Mouse (Mus musculus) adrenal gland, adult 18-20 months (tissue): ENCODE data around the gene Prdm16. TPM values are rescaled to one million over a fixed set of nuclear protein-coding genes. Genes with fewer than 3 reads are reported as not detected.

ENCODE experiments used
- DNase-seq, 2 experiments: peaks; one replicate each; pipeline ENCODE4 v3.0.0; 2021 to 2022; ENCODE audit warnings: low spot score in 2 of 2
- total RNA-seq, 2 experiments: library from RNA; stranded (reverse); gene quantifications; 1 replicate in 1 of 2; 2 replicates in 1 of 2; pipeline ENCODE4 v1.2.3; 2021

The Prdm16 gene
- total RNA-seq, 2 experiments from 2014 or later = 4.3 to 7.6 TPM

DNA sequence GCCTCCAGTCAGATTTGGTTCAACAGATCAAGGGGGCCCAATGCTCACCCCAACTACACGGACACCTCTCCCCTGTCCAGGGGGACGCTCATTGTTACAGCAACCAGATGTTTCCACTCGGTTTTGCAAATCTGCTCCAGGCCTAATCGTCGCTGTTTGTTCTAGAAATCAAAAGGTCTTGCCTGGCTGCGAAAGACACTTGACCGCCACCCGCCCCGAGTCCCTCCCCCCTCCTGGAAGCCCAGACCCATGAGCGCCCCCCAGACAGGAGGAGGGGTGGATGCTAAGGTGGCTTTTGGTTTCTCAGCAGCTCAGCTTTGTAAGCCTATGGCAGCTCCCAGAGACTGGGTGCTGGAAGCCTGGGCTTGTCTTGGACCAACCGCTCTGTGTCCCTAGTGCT is 68.7 kb downstream of the Prdm16 start:
- DNase-seq = no peak

DNA sequence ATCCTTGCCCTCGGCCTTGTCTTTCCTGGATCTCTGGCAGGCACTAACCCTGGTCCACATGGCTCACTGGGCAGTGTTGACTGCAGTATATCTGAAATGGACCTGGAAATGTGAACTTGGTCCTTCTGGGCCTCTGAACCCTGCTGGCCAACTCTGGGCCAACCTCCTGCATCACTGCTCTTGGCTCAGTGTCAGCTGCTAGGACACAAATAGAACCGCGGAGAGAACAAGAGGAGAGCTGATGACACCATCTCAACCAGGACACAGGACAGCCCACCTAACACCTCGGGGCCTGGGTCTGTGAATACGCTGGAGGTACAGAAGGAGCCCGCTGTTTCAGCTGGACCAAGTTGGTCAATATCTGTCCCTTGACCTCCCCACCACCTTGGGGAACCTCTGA is 73.5 kb downstream of the Prdm16 start:
- DNase-seq = no peak

DNA sequence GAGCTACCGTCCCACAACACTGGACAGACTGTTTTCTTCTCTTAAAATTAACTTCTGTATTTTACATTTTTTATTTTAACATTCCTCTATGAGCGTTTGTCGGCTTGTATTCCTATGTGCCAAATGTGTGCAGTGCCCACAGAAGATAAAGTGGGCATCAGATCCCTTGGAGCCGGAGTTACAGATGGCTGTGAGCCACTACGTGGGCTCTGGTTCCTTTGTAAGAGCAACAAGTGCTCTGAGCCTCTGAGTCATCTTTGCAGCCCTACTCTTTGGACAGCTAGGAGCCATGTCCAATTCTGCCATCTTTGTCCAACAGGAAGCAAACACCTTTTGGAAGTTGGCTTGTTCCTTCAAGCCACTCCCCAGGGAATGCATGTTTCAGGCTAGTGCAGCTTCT is 78.6 kb downstream of the Prdm16 start:
- DNase-seq = no peak

DNA sequence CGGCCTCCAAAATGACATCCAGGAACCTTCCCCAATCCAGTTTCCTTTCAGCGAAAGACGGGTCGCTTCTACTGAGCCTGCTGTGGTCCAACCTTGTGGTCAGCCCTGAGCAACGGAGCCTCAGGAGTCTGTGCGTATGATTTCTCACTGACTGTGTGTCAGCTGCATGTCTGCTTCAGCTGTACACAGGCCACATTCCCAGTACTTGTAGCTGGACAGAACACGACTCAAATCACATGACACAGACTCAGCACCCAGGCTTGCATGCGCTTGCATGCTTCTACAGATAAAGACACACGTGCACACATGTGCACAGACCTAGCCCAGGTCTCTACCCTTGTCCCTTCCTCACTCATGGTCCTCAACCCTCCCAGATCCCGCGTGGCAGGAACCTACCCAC is 79.5 kb downstream of the Prdm16 start:
- no peak for DNase-seq

DNA sequence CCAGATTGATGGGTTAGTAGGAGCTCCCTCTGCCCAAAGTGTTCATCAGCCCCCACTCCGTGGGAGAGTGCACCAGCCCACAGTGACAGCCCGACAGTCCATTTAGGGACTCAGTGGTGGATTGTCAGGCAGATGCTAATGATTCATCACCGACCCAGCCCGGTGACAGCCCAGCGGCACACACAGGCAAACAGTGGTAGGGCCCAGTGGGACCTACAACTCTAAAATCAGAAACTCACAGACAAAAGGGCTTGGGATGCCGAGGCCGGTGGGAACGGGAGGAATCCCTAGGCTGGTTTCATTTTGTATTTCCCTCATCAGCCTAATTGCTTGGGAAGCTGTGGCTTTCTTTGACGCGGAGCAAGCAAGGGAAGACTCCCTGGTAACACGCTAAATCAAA is 80.3 kb downstream of the Prdm16 start:
- no peak for DNase-seq

DNA sequence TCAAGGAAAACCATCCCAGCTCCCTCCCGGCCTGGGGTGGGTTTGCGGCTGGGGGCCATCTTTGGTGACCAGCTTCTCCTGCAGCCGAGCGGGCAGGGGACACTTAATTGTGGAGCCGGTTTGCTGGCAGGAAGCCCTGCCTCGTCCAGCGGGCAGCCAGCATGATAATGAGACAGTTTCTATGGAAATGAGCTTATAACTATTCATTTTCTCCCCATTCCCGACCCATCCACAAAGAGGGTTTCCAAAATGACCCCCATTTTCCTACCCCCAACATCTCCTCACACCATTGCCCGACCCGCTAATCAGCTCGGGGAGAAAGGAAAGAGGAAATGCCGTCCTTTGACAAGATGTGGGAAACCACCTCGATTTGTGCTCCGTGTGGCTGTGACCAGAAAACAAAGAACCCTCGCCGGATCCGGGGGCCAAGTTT is 86.7 kb downstream of the Prdm16 start:
- no peak for DNase-seq

DNA sequence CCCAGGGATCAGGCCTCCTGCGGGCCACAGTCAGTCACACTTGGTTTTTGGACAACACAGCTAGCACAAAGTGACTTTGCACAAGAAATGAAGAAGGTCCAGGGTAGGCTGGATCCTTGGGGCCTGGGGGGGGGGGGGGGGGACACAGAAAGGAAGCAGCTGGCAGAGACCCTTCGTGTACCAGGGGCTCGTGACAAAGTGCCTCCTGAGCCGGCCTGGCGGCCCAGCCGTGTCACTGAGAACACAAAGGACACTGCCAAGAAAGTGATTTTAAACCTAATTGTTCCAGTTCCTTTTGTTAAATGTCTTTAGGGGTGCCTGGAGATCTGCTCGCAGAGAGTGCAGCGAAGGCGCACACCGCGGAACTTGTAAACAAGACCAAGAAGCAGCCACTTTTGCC is 87.2 kb downstream of the Prdm16 start:
- DNase-seq = no peak

DNA sequence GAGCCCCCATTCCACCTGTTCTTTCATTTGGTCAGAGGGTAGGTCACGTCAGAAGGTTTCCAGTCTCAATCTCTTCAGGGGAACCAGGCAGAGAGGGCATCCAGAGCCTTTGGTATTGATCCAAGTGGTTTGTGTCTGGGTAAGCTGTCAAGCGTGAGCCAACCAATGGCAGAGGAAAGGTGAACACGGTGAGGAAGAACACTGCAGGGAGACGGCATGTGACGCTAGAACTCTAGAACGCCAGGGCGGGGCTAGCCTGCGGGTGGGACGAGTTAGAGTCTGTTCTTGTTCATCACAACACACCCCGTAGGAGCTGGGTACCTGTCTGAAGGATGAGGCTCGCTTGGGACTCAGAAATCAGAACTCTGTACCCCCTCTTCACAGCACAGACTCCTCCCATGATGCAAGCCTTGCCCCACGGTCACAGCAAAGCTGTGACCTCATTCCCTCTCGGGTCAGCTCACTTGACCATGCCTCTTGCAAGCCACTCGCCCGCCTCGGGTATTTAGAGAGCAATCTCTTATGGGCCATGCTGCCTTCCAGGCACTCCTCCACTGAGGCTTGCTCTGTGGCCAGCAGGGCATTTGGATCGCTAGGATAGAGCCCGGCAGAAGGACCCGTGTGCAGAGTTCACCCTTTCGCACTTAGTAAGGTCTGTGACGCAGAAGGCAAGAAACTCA is 89.4 kb downstream of the Prdm16 start:
- no peak for DNase-seq

DNA sequence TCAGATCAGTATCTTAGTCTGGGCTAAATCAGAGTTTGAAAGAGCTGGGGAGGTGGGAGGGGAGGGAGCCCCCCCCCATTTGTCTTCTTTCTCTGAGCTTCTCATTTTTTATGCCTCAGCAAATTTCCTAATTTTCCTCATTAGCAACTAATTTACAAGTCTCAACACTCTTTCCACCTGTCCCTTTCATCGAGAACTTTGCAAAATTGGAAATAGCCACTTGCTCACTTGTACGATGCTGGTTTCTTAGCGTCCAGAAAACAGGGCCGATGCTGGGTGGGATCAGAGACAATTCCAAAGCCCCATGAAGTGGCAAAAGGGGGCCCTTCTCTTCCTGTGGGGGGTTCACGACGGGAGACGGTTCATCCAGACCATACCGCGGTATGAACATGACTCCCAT is 91.4 kb downstream of the Prdm16 start:
- no peak for DNase-seq

DNA sequence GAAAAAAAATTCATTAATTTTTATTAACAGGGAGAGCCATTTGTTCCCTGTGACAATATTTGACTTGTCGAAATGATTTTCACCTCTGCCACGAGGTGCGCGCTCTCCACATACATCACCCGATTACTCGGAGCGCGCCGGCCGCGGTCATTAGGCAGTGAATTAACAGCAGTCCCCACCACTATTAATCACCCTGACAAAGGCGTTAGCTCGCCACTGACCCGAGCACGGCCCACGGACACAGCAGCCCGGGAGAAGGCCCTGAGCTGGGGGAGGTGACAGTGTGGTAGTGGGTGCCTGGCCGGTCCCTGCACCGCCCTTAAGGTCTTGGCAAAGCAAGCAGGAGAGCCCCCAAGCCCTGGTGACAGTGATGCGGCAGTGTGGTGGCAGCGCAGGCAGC is 92.8 kb downstream of the Prdm16 start:
- DNase-seq = no peak

DNA sequence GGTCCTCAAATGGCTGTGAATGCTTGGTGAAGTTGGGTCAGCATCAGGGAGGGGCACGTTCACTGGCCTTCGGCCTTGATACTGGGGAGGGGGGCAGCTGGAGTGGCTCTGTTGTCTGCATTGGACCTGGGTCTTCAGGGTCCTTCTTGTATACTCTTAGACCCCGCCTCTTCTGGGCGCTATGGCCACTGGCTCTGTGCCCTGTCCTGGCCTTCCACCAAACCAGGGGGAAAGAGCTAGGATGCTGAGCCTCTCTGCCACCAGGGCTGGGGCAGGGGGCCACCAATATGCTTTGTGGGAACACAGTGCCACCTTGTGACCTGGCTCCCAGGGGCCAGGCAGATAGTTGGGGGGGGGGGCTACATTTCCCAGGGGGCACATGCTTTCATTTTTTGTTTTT is 93.5 kb downstream of the Prdm16 start:
- no peak for DNase-seq

DNA sequence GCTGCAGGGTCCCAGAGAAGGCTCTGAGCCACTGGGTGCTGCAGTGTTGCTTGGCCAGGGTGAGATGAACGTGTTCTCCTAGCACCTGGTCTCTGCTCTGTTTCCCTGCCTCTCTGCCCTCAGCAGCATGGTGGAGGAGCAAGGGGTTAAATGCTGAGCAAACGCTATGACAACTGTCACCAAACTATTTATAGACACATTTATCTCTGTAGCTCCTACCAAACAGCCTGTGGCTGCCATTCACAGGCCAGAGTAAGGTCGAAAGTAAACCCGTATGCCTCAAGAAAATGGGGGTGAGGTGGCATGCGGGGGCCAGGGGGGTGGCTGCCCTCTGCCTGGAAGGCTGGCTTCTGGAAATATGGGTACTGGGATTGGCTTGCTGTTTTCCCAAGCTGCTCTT is 94.1 kb downstream of the Prdm16 start:
- no peak for DNase-seq

DNA sequence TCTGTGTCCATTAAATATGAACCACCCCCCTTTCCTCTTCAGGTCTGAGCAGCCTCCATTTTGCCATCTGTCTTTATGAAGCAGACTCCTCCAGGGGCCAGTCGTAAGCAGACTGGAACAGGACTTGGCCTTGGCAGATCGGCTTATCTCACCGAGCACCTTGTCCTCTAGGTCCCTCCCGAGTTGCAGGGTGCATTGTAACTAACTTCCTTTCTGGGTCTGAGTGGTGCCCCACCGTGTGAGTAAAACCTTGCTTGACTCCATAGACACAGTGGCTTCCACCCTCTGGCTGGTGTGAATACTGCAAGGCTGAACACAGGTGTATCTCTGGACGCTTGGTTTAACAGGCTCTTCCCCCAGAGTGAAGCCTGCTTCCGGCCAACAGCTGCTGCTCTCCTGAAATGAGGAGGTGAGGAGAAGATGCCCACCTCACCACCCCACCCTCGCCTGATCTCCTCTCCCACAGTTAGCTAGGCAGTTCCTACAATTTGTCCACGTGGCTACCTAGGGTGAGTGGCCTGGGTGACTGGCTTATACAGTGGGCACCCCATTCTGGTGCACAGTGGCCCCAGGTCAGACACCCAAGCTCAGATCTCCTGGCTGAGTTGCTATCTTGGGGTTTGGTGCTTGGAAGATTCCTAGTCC is 94.9 kb downstream of the Prdm16 start:
- no peak for DNase-seq

DNA sequence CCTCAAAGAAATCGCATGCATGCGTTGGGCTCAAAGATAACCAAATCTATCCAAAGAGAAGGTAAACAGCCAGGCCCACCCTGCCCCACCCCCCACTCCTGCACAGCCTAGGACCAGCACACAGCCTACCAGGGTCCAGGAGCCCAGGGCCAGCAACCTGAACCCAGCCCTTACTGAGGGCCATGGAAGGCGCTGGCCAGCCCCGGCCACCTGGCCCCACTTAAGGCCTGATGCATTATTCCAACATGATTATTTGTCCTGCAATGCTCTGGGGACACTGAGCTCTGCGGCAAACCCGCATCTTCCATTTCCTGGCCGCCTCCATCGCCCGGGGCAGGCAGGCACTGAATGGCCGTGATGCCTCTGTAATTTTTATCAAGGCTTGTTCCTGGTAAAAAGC is 96.0 kb downstream of the Prdm16 start:
- DNase-seq = no peak

DNA sequence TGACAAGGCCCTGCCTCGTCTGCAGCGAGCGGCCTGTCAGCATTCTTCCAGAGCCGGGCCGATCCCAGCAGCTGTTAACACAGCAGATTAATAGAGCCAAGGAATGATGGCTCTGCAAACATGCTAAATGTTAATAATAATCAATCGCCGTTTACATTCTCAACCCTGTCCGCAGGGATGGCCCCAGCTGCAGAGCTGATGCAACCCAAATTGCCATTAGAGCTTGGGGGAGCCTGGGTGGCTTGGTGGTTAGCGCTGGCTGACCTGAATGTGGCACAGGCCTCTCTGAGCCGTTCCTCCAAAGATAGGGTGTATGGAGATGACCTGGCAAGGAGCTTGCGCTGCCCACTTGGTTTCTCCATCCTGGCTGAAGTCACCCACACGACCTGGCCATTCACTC is 97.0 kb downstream of the Prdm16 start:
- DNase-seq = no peak

DNA sequence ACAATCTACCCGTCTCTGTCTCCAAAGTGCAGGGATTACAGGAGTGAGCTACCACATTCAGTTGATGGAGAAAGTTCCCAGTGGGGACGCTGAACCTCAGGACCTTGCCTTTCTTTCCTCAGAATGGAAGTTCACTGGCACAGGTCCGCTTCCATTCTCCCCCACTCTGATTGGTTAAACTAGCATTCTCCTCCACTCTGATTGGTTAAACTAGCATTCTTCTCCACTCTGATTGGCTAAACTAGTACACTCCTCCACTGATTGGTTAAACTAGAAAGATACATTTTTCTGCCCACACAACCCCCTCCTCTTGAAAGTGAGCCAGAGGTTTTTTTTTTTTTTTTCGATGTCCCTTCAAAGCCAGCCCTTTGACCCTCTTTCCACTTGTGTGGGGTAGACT is 97.9 kb downstream of the Prdm16 start:
- no peak for DNase-seq

DNA sequence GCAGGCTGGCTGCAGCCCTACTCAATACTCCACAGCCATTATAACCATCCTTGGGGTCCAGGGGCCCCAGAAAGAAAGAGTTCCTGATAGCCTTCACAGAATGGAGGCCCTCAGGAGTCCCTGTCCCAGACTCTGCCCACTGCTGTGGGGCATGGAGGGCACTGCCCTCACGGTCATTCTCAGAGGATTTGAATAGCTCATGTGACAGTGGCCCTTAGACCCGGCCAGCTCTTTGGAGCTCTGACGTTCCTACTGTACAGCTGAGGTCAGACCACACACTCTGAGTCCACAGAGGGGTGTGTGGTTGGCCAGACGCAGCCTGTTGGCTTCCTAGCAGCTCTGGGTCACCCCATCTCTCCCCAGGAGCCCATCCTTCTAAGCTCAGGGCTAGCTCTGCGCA is 100.6 kb downstream of the Prdm16 start:
- DNase-seq = no peak

DNA sequence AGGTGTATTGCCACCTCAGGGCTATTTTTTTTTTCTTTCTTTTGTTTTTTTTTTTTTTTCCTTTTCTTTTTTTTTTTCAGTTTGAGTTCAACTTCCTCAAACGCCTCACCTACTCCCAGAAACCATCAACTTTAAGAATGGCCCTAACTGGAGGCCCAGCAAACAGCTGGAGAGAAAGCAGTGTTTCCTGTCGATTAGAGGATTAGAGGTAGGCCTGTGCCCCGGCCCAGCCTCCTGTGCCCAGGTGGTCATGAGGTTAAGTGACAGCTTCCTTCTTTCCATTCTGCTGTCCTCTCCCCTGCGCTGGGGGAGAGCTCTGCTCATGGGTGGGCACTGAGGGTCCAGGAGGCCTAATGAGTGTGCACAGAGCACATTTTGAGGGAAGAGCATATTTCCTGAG is 105.3 kb downstream of the Prdm16 start:
- no peak for DNase-seq

DNA sequence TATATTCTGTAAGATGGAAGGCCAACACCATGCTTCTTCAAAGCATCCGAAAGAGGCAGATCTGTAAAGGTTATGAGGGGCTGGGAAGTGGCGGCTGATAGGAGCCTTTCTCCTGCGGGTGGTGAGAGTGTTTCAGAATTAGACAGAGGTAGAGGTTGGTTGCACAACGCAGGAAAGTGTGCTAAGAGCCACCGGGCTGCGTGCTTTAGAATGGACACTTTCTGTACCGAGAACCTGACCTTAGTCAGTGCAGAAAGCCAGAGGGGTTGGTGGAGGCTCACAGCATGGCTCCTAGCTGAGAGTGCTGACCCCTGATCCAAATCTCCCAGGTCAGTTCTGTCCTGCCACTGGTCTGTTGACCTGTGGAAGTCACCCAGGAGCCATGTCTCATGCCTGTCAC is 106.3 kb downstream of the Prdm16 start:
- DNase-seq = no peak

DNA sequence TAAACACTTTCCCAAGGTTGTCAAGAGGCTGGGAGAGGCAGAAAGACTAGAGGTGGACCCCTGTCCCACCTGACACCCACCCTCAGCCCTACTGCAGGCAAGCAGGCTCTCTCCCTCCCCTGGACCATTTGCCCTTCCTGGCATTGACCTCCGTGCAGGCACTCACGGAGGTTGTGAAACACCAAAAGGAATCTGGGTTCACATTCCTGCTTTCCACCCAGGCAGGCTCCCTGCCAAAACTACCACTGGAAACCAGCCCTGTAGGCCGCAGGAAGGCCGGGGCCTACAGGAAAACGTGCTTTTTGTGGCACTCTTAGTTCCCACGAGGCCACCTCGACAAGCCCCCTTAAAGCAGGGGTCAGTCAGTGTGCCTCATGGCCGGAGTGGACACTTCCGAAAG is 109.2 kb downstream of the Prdm16 start:
- peak in 1 of 2 experiments; percentile 33 for DNase-seq

DNA sequence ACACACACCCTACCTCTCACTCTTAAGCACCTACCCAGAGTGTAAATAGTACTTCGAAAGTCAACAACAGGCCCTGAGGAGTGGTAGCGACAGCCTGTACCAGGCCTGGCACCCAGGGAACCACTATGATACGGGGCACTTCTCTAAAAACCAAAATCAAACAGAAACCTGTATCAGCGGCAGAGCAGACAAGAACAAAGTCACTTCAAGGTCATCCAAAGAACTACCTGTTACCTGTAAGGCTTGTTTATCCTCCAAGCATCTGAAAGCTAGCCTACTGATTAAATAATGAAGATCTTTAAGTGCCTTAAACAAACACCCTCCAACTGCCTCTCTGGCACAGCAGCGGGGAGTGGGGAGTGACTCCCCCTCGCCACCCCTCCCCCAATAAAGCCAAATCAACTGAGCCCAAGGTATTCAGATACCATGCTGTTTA is 110.3 kb downstream of the Prdm16 start:
- DNase-seq = no peak

DNA sequence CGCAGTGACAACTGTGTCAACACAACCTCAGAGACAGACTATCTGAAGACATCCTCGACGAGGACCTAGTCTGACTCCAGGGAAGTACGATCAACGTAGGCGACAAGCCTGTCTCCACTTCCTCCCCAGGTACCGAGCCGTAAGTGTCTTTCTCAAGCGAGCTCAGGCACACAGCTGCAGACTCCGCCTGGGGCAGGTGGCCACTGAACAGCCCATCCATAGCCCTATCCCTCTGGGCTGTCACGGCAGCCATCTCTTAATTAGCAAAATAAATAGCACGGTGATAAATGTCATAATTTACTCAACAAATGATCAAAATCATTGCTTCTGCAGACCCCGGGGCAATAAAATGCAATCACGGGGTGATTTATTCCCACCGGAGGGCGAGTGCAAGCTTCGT is 112.8 kb downstream of the Prdm16 start:
- DNase-seq = no peak
